Mouse (Mus musculus) stomach, postnatal 0 days (tissue): Measurements from ENCODE around the gene Naaladl1. TPM values are rescaled to one million over a fixed set of nuclear protein-coding genes. Genes with fewer than 3 reads are reported as not detected.

Source experiments
- ATAC-seq: fragments of 200-750 bp; cut with Nextera tagmentation; 2 replicates; pipeline ENCODE4 v1.8.0; 2017; ENCODE audit not compliant: low FRiP score, low TSS enrichment
- DNase-seq: peaks from one replicate; pipeline ENCODE4 v3.0.0-alpha.2; 2016; ENCODE audit warnings: low spot score
- H3K27ac ChIP-seq: fragments of 300-500 bp; sonication (generic); replicated peaks from 2 replicates; pipeline ENCODE4 v1.5.1; 2014; ENCODE audit warnings: mild to moderate bottlenecking, control low read depth
- H3K27me3 ChIP-seq: fragments of 300-500 bp; sonication (generic); 2 replicates; pipeline ENCODE4 v1.6.1; 2014; ENCODE audit warnings: low read length; ENCODE audit not compliant: control insufficient read depth, insufficient read depth
- H3K36me3 ChIP-seq: fragments of 300-500 bp; sonication (generic); 2 replicates; pipeline ENCODE4 v1.6.1; 2014; ENCODE audit warnings: low read length, mixed read lengths; ENCODE audit not compliant: control insufficient read depth, insufficient read depth
- H3K4me1 ChIP-seq: fragments of 300-500 bp; sonication (generic); replicated peaks from 2 replicates; pipeline ENCODE4 v1.6.1; 2014; ENCODE audit warnings: antibody characterized with exemption; ENCODE audit not compliant: control insufficient read depth, insufficient read depth
- H3K4me2 ChIP-seq: fragments of 300-500 bp; sonication (generic); replicated peaks from 2 replicates; pipeline ENCODE4 v1.6.1; 2014; ENCODE audit warnings: low read depth, mild to moderate bottlenecking, control low read depth, moderate library complexity
- H3K4me3 ChIP-seq: fragments of 300-500 bp; sonication (generic); 2 replicates; pipeline ENCODE4 v1.5.1; 2014; ENCODE audit warnings: low read depth, low read length, control low read depth
- H3K9ac ChIP-seq: fragments of 300-500 bp; sonication (generic); 2 replicates; pipeline ENCODE4 v1.6.1; 2014; ENCODE audit warnings: mild to moderate bottlenecking, low read length, control low read depth, mixed read lengths
- H3K9me3 ChIP-seq: fragments of 300-500 bp; sonication (generic); 2 replicates; pipeline ENCODE4 v1.6.1; 2016; ENCODE audit warnings: low read length; ENCODE audit not compliant: control insufficient read depth
- CTCF ChIP-seq: IDR thresholded peaks from 2 replicates; pipeline ENCODE4 v1.5.1; 2016; ENCODE audit warnings: antibody characterized with exemption, low read depth, mild to moderate bottlenecking, moderate library complexity
- EP300 ChIP-seq: optimal IDR thresholded peaks from 2 replicates; pipeline ENCODE3; 2016; ENCODE audit warnings: antibody characterized with exemption
- WGBS: fragments of 180-500 bp; shearing (Covaris S2); extraction: QIAGEN DNeasy Blood & Tissue Kit; methylation state at CpG from one replicate; pipeline ENCODE4 v1.1.7; 2014; 5-methylcytosine and 5-hydroxymethylcytosine counted together
- polyA plus RNA-seq: library from polyadenylated mRNA; unstranded; fragments of >200 nt; fragmentation: Nextera tagmentation; extraction: Ambion mirVana; gene quantifications from 2 replicates; pipeline ENCODE4 v1.2.1, GENCODE M21; 2015

Naaladl1 gene
- 0.05 and 0.07 TPM in 2 replicates for polyA plus RNA-seq

GRCm38 (mm10) chr19:6105586-6105985, at the start of gene Naaladl1:
Gene Naaladl1, plus strand, starts transcription at chr19:6105782.
- Histone ChIP-seq H3K27ac (no peak within 1 kb of the TSS), H3K4me3 (no peak within 1 kb of the TSS), H3K9me3 (no peaks in the 10 kb centered on the region), H3K4me2 (no peak within 1 kb of the TSS), H3K9ac (peak within 1 kb of the TSS; percentile 3; the same call in 1 of the 2 replicates), H3K27me3 (no peaks in the 10 kb centered on the region), H3K4me1 (no peaks in the 10 kb centered on the region), H3K36me3 (no peaks in the 10 kb centered on the region)
- 75% methylated on average over 7 of the region's 7 CpGs for WGBS
- ATAC-seq (no peak), DNase-seq (no peak)
- TF ChIP-seq EP300 (no peak), CTCF (no peak)

- H3K4me1 ChIP-seq = no peaks in the 10 kb centered on the region; the same call in 1 of the 2 replicates
- ATAC-seq (no peak), DNase-seq (no peak)
- no peak for TF ChIP-seq EP300
- H3K36me3 ChIP-seq = peaks cover 11% of the 10 kb centered on the region
- H3K27ac ChIP-seq = no peak overlapping the region
- H3K27me3 ChIP-seq = no peaks in the 10 kb centered on the region
- H3K4me3 ChIP-seq = peak overlapping the region; percentile 76
- H3K9ac ChIP-seq = peak overlapping the region; percentile 32; the same call in 1 of the 2 replicates
- WGBS = 39% methylated on average over 4 of the region's 4 CpGs
- H3K4me2 ChIP-seq = peak overlapping the region; percentile 81
- no peaks in the 10 kb centered on the region for H3K9me3 ChIP-seq
Observed at GRCm38 (mm10) chr19:6056696-6057095, 48.9 kb upstream of the Naaladl1 start.

- TF ChIP-seq EP300 (no peak), CTCF (no peak)
- H3K4me2 ChIP-seq = peak within 1 kb of the TSS; percentile 81
- peak within 1 kb of the TSS; percentile 89 for H3K9ac ChIP-seq
- peaks cover 3% of the 10 kb centered on the region for H3K4me1 ChIP-seq
- H3K27ac ChIP-seq = peak within 1 kb of the TSS; percentile 87
- peak within 1 kb of the TSS; percentile 76 for H3K4me3 ChIP-seq
- peaks cover 4% of the 10 kb centered on the region for H3K36me3 ChIP-seq
- no peaks in the 10 kb centered on the region for H3K9me3 ChIP-seq
- ATAC-seq (peak; percentile 85), DNase-seq (peak; percentile 99)
- no peaks in the 10 kb centered on the region for H3K27me3 ChIP-seq
- under 1% methylated on average over 61 of the region's 63 CpGs for whole genome bisulfite sequencing
Observed at GRCm38 (mm10) chr19:6057313-6058096, 48.1 kb upstream of the Naaladl1 start, which contains the start of the genes Mrpl49 and Fau. Gene Mrpl49, minus strand, starts transcription at chr19:6057785. Gene Fau, plus strand, starts transcription at chr19:6057844.

GRCm38 (mm10) chr19:6058513-6058912, 47.1 kb upstream of the Naaladl1 start:
- TF ChIP-seq CTCF (no peak), EP300 (no peak)
- no peaks in the 10 kb centered on the region for H3K9me3 ChIP-seq
- H3K9ac ChIP-seq = peak overlapping the region; percentile 89
- no peaks in the 10 kb centered on the region for H3K27me3 ChIP-seq
- DNase-seq (no peak), ATAC-seq (no peak)
- no peaks in the 10 kb centered on the region; the same call in none of the 2 replicates for H3K36me3 ChIP-seq
- peaks cover 5% of the 10 kb centered on the region for H3K4me1 ChIP-seq
- H3K27ac ChIP-seq = peak overlapping the region; percentile 87
- H3K4me2 ChIP-seq = peak overlapping the region; percentile 66
- peak overlapping the region; percentile 76 for H3K4me3 ChIP-seq
- 26% methylated on average over 5 of the region's 5 CpGs for WGBS

GRCm38 (mm10) chr19:6058966-6059365, 46.6 kb upstream of the Naaladl1 start:
- WGBS = 63% methylated on average over 5 of the region's 5 CpGs
- H3K27me3 ChIP-seq = no peaks in the 10 kb centered on the region
- H3K4me1 ChIP-seq = peaks cover 5% of the 10 kb centered on the region
- H3K4me3 ChIP-seq = peak overlapping the region; percentile 76; the same call in 1 of the 2 replicates
- peak overlapping the region; percentile 89 for H3K9ac ChIP-seq
- no peak for ATAC-seq
- no peak for DNase-seq
- H3K9me3 ChIP-seq = no peaks in the 10 kb centered on the region
- no peak for TF ChIP-seq CTCF
- TF ChIP-seq EP300 = no peak
- no peak overlapping the region for H3K27ac ChIP-seq
- H3K4me2 ChIP-seq = peak overlapping the region; percentile 66
- no peaks in the 10 kb centered on the region; the same call in none of the 2 replicates for H3K36me3 ChIP-seq
